Comparison of ENCODE assay signal across 23 mouse cellular contexts in genomic region chr9:122288416-122288815, GRCm38 (mm10). TPM values are rescaled to one million over a fixed set of nuclear protein-coding genes. Genes with fewer than 3 reads are reported as not detected.
DNase-seq lines count a peak whose midpoint lies in the region; ATAC-seq and TF ChIP-seq lines count a peak whose summit lies in the region.
"Had no signal": no experiment of that assay in that cellular context is flagged by ENCODE, and none has a peak within 500 bp of the region (broad histone marks: within the 10 kb centered on the region; RNA-seq: fewer than 3 reads in every experiment).

No protein-coding gene starts in this region.

- no peak for TF ChIP-seq CTCF in kidney, adult 2 months (conservative IDR thresholded peaks at IDR 0.05; ENCODE audit: insufficient read depth, insufficient read length, low read depth, low read length)

- peaks cover 10% of the 10 kb centered on the region for H3K4me1 ChIP-seq in kidney, adult 2 months (ENCODE audit: control insufficient read depth, insufficient read depth, low read length)
- H3K4me1 ChIP-seq in intestine, embryonic 15.5 days (replicated peaks) = peaks cover 10% of the 10 kb centered on the region; the same call in 1 of the 2 replicates
- peaks cover 21% of the 10 kb centered on the region for H3K4me1 ChIP-seq in intestine, embryonic 16.5 days (ENCODE audit: control insufficient read depth, insufficient read depth, low read length)
- peaks cover 22% of the 10 kb centered on the region for H3K4me1 ChIP-seq in forebrain, embryonic 15.5 days

- no peaks in the 10 kb centered on the region for H3K27me3 ChIP-seq in kidney, adult 2 months (replicated peaks; ENCODE audit: control insufficient read depth, insufficient read depth, low read length)
- no peaks in the 10 kb centered on the region for H3K27me3 ChIP-seq in intestine, embryonic 15.5 days (replicated peaks)
- no peaks in the 10 kb centered on the region for H3K27me3 ChIP-seq in intestine, embryonic 16.5 days (replicated peaks; ENCODE audit: control insufficient read depth, insufficient read depth, low read length)
- H3K27me3 ChIP-seq in forebrain, embryonic 15.5 days = no peaks in the 10 kb centered on the region
- H3K27me3 ChIP-seq: embryonic facial prominence, embryonic 13.5 days; hindbrain, embryonic 12.5 days; hindbrain, embryonic 15.5 days had no signal

- no peak overlapping the region for H3K4me2 ChIP-seq in intestine, embryonic 15.5 days (replicated peaks)
- H3K4me2 ChIP-seq in intestine, embryonic 16.5 days (ENCODE audit: low read depth, low read length) = no peak overlapping the region
- H3K4me2 ChIP-seq in forebrain, embryonic 15.5 days (replicated peaks) = no peak overlapping the region
- H3K4me2 ChIP-seq: embryonic facial prominence, embryonic 13.5 days; hindbrain, embryonic 12.5 days; hindbrain, embryonic 15.5 days had no signal

- peak; percentile 64 for ATAC-seq in intestine, embryonic 15.5 days
- ATAC-seq in intestine, embryonic 16.5 days = peak; percentile 66
- ATAC-seq in forebrain, embryonic 15.5 days (replicated peaks) = no peak
- ATAC-seq: CD4-positive, CD25-positive, alpha-beta regulatory T cell, adult 4 months; forebrain, embryonic 14.5 days had no signal

- H3K36me3 ChIP-seq in kidney, adult 2 months (ENCODE audit: control insufficient read depth, insufficient read depth, low read length) = no peaks in the 10 kb centered on the region
- no peaks in the 10 kb centered on the region for H3K36me3 ChIP-seq in intestine, embryonic 15.5 days
- no peaks in the 10 kb centered on the region for H3K36me3 ChIP-seq in intestine, embryonic 16.5 days (ENCODE audit: control insufficient read depth, insufficient read depth, low read length)
- H3K36me3 ChIP-seq in forebrain, embryonic 15.5 days = no peaks in the 10 kb centered on the region
- H3K36me3 ChIP-seq: embryonic facial prominence, embryonic 10.5 days; embryonic facial prominence, embryonic 13.5 days; heart, embryonic 10.5 days; hindbrain, embryonic 12.5 days; hindbrain, embryonic 15.5 days had no signal

- H3K27ac ChIP-seq in kidney, adult 2 months (ENCODE audit: insufficient read depth, low read depth, low read length) = no peak overlapping the region
- H3K27ac ChIP-seq in intestine, embryonic 15.5 days = no peak overlapping the region
- 0 out of 2 replicates have a peak overlapping the region, but pooled peaks have one; percentile 6 for H3K27ac ChIP-seq in intestine, embryonic 16.5 days (ENCODE audit: low read length)
- H3K27ac ChIP-seq in forebrain, embryonic 15.5 days (replicated peaks) = no peak overlapping the region
- H3K27ac ChIP-seq: embryonic facial prominence, embryonic 10.5 days; embryonic facial prominence, embryonic 13.5 days; heart, adult 2 months; heart, embryonic 10.5 days; hindbrain, embryonic 12.5 days; hindbrain, embryonic 15.5 days had no signal

- H3K9ac ChIP-seq in intestine, embryonic 15.5 days = no peak overlapping the region
- H3K9ac ChIP-seq in intestine, embryonic 16.5 days (ENCODE audit: low read depth, low read length) = no peak overlapping the region
- H3K9ac ChIP-seq in forebrain, embryonic 15.5 days (replicated peaks) = no peak overlapping the region
- H3K9ac ChIP-seq: embryonic facial prominence, embryonic 13.5 days; hindbrain, embryonic 12.5 days; hindbrain, embryonic 15.5 days had no signal

- H3K4me3 ChIP-seq in kidney, adult 2 months (ENCODE audit: insufficient read depth, low read depth, low read length) = no peak overlapping the region
- H3K4me3 ChIP-seq in intestine, embryonic 15.5 days (replicated peaks) = no peak overlapping the region
- H3K4me3 ChIP-seq in intestine, embryonic 16.5 days (ENCODE audit: low read length) = no peak overlapping the region
- no peak overlapping the region for H3K4me3 ChIP-seq in forebrain, embryonic 15.5 days
- H3K4me3 ChIP-seq: embryonic facial prominence, embryonic 10.5 days; embryonic facial prominence, embryonic 13.5 days; erythroblast, embryonic 14.5 days; heart, adult 2 months; heart, embryonic 10.5 days; hindbrain, embryonic 12.5 days; hindbrain, embryonic 15.5 days had no signal

- 61% methylated on average over 3 of the region's 3 CpGs for WGBS in kidney, adult 2 months
- WGBS in intestine, embryonic 15.5 days = 46% methylated on average over 3 of the region's 3 CpGs
- WGBS in intestine, embryonic 16.5 days = 47% methylated on average over 3 of the region's 3 CpGs
- 14% methylated on average over 3 of the region's 3 CpGs for WGBS in forebrain, embryonic 15.5 days

- peak; percentile 47 for DNase-seq in kidney, adult 2 months
- no peak for DNase-seq in kidney, adult 8-10 months
- DNase-seq in cerebellum, postnatal 14 days = no peak
- DNase-seq: adrenal gland, adult 2 months; adrenal gland, postnatal 14 days; cerebellum, adult 11 months; cerebellum, adult 2 months; cerebellum, adult 9-11 months; cerebellum, postnatal 36 days; embryo, embryonic 11 days; gastrocnemius, postnatal 25 days; heart, adult 2 months had no signal

- TF ChIP-seq POLR2A in kidney, adult 2 months (IDR thresholded peaks at IDR 0.05; ENCODE audit: low read depth, low read length) = no peak

- H3K9me3 ChIP-seq in intestine, embryonic 15.5 days = no peaks in the 10 kb centered on the region
- H3K9me3 ChIP-seq in intestine, embryonic 16.5 days (ENCODE audit: control insufficient read depth, low read length) = no peaks in the 10 kb centered on the region
- H3K9me3 ChIP-seq in forebrain, embryonic 15.5 days = no peaks in the 10 kb centered on the region
- H3K9me3 ChIP-seq: embryonic facial prominence, embryonic 10.5 days; embryonic facial prominence, embryonic 13.5 days; heart, embryonic 10.5 days; hindbrain, embryonic 12.5 days; hindbrain, embryonic 15.5 days had no signal

RNA-seq across cellular contexts. Expression of gene Ano10, which starts 5.8 kb away (rescaled TPM):
- 50.6 and 54.4 TPM in 2 replicates for polyA plus RNA-seq in kidney, adult 2 months (2012; rRNA removed)
- 33.1 and 36.5 TPM in 2 replicates for polyA plus RNA-seq in intestine, embryonic 15.5 days (2015; fragmentation: Nextera tagmentation; extraction: Ambion mirVana)
- polyA plus RNA-seq in intestine, embryonic 16.5 days (2015; fragmentation: Nextera tagmentation; extraction: Ambion mirVana) = 37.9 and 39.7 TPM in 2 replicates
- polyA plus RNA-seq in forebrain, embryonic 15.5 days (2015; fragmentation: Nextera tagmentation; extraction: Ambion mirVana) = 34.4 and 35.2 TPM in 2 replicates
